Mouse (Mus musculus) intestine, embryonic 16.5 days (tissue): ENCODE results near the gene Baiap2. TPM values are rescaled to one million over a fixed set of nuclear protein-coding genes. Genes with fewer than 3 reads are reported as not detected.

ENCODE experiments used
- ATAC-seq: fragments of 200-750 bp; cut with Nextera tagmentation; 2 replicates; pipeline ENCODE4 v1.8.0; 2017; ENCODE audit warnings: moderate TSS enrichment, moderate library complexity
- H3K27ac ChIP-seq: fragments of 300-500 bp; sonication (generic); 2 replicates; pipeline ENCODE4 v1.5.1; 2014; ENCODE audit warnings: mild to moderate bottlenecking, low read length
- H3K27me3 ChIP-seq: fragments of 300-500 bp; sonication (generic); replicated peaks from 2 replicates; pipeline ENCODE4 v1.6.1; 2014; ENCODE audit warnings: low read length, control low read depth, mixed read lengths; ENCODE audit not compliant: control insufficient read depth, insufficient read depth
- H3K36me3 ChIP-seq: fragments of 300-500 bp; sonication (generic); 2 replicates; pipeline ENCODE4 v1.6.1; 2014; ENCODE audit warnings: low read length, control low read depth; ENCODE audit not compliant: control insufficient read depth, insufficient read depth
- H3K4me1 ChIP-seq: fragments of 300-500 bp; sonication (generic); 2 replicates; pipeline ENCODE4 v1.6.1; 2014; ENCODE audit warnings: low read length, control low read depth, mixed read lengths; ENCODE audit not compliant: control insufficient read depth, insufficient read depth
- H3K4me2 ChIP-seq: fragments of 300-500 bp; sonication (generic); 2 replicates; pipeline ENCODE4 v1.6.1; 2014; ENCODE audit warnings: low read depth, low read length, control low read depth
- H3K4me3 ChIP-seq: fragments of 300-500 bp; sonication (generic); 2 replicates; pipeline ENCODE4 v1.5.1; 2014; ENCODE audit warnings: mild to moderate bottlenecking, low read length
- H3K9ac ChIP-seq: fragments of 300-500 bp; sonication (generic); 2 replicates; pipeline ENCODE4 v1.6.1; 2014; ENCODE audit warnings: low read depth, low read length
- H3K9me3 ChIP-seq: fragments of 300-500 bp; sonication (generic); 2 replicates; pipeline ENCODE4 v1.6.1; 2016; ENCODE audit warnings: low read length, control low read depth; ENCODE audit not compliant: control insufficient read depth
- WGBS: fragments of 180-500 bp; shearing (Covaris S2); extraction: QIAGEN DNeasy Blood & Tissue Kit; methylation state at CpG from one replicate; pipeline ENCODE4 v1.1.7; 2014; 5-methylcytosine and 5-hydroxymethylcytosine counted together
- polyA plus RNA-seq: library from polyadenylated mRNA; unstranded; fragments of >200 nt; fragmentation: Nextera tagmentation; extraction: Ambion mirVana; gene quantifications from 2 replicates; pipeline ENCODE4 v1.2.1, GENCODE M21; 2015

Gene Baiap2
- polyA plus RNA-seq, 1 experiment from 2014 or later, result 11.8 TPM

GRCm38 (mm10) chr11:120022216-120022615 is 79.7 kb downstream of the Baiap2 start:
- no peak overlapping the region for H3K27ac ChIP-seq
- no peak overlapping the region for H3K9ac ChIP-seq
- WGBS, result 64% methylated on average over 8 of the region's 8 CpGs
- no peak overlapping the region for H3K4me2 ChIP-seq
- no peaks in the 10 kb centered on the region for H3K9me3 ChIP-seq
- no peak for ATAC-seq
- H3K36me3 ChIP-seq, result no peaks in the 10 kb centered on the region
- no peaks in the 10 kb centered on the region for H3K27me3 ChIP-seq
- no peaks in the 10 kb centered on the region for H3K4me1 ChIP-seq
- H3K4me3 ChIP-seq, result no peak overlapping the region

GRCm38 (mm10) chr11:120022841-120023240 is 80.3 kb downstream of the Baiap2 start:
- no peaks in the 10 kb centered on the region for H3K27me3 ChIP-seq
- H3K4me3 ChIP-seq, result no peak overlapping the region
- WGBS, result 64% methylated on average over 12 of the region's 12 CpGs
- H3K9ac ChIP-seq, result no peak overlapping the region
- no peak for ATAC-seq
- H3K27ac ChIP-seq, result no peak overlapping the region
- no peaks in the 10 kb centered on the region for H3K4me1 ChIP-seq
- no peaks in the 10 kb centered on the region for H3K36me3 ChIP-seq
- no peak overlapping the region for H3K4me2 ChIP-seq
- no peaks in the 10 kb centered on the region for H3K9me3 ChIP-seq

- WGBS, result 83% methylated on average over 3 of the region's 3 CpGs
Measured at GRCm38 (mm10) chr11:120026941-120027340, 84.4 kb downstream of the Baiap2 start.

GRCm38 (mm10) chr11:120028319-120029092 is 85.9 kb downstream of the Baiap2 start:
- no peak overlapping the region for H3K4me3 ChIP-seq
- WGBS, result 43% methylated on average over 18 of the region's 18 CpGs
- H3K4me2 ChIP-seq, result no peak overlapping the region
- H3K27me3 ChIP-seq, result no peaks in the 10 kb centered on the region
- H3K36me3 ChIP-seq, result no peaks in the 10 kb centered on the region
- peak; percentile 87 for ATAC-seq
- peak overlapping the region; percentile 33; the same call in 1 of the 2 replicates for H3K27ac ChIP-seq
- peaks cover 26% of the 10 kb centered on the region for H3K4me1 ChIP-seq
- H3K9ac ChIP-seq, result peak overlapping the region; percentile 2; the same call in 1 of the 2 replicates
- H3K9me3 ChIP-seq, result no peaks in the 10 kb centered on the region

More at GRCm38 (mm10) chr11:120026941-120027340, 84.4 kb downstream of the Baiap2 start:
- H3K9me3 ChIP-seq, result no peaks in the 10 kb centered on the region
- no peaks in the 10 kb centered on the region for H3K36me3 ChIP-seq
- no peak for ATAC-seq
- no peak overlapping the region for H3K27ac ChIP-seq
- no peak overlapping the region for H3K4me2 ChIP-seq
- H3K4me3 ChIP-seq, result no peak overlapping the region
- H3K9ac ChIP-seq, result no peak overlapping the region
- H3K27me3 ChIP-seq, result no peaks in the 10 kb centered on the region
- peaks cover 16% of the 10 kb centered on the region for H3K4me1 ChIP-seq

GRCm38 (mm10) chr11:120029431-120030144 is 87.0 kb downstream of the Baiap2 start:
- peak; percentile 12; the same call in 1 of the 2 replicates for ATAC-seq
- Histone ChIP-seq H3K9me3 (no peaks in the 10 kb centered on the region), H3K27me3 (no peaks in the 10 kb centered on the region), H3K4me2 (no peak overlapping the region), H3K4me1 (peaks cover 28% of the 10 kb centered on the region), H3K36me3 (no peaks in the 10 kb centered on the region), H3K27ac (no peak overlapping the region), H3K9ac (0 out of 2 replicates have a peak overlapping the region, but pooled peaks have one; percentile 10), H3K4me3 (no peak overlapping the region)
- WGBS, result 36% methylated on average over 9 of the region's 9 CpGs

- H3K27me3 ChIP-seq, result no peaks in the 10 kb centered on the region
- H3K36me3 ChIP-seq, result no peaks in the 10 kb centered on the region
- 25% methylated on average over 10 of the region's 10 CpGs for WGBS
- no peak overlapping the region for H3K4me2 ChIP-seq
- ATAC-seq, result peak; percentile 29; the same call in 1 of the 2 replicates
- H3K9ac ChIP-seq, result 0 out of 2 replicates have a peak overlapping the region, but pooled peaks have one; percentile 10
- H3K4me3 ChIP-seq, result no peak overlapping the region
- H3K4me1 ChIP-seq, result peaks cover 28% of the 10 kb centered on the region
- no peaks in the 10 kb centered on the region for H3K9me3 ChIP-seq
- no peak overlapping the region for H3K27ac ChIP-seq
Measured at GRCm38 (mm10) chr11:120030145-120030901, 87.8 kb downstream of the Baiap2 start.

- no peaks in the 10 kb centered on the region for H3K36me3 ChIP-seq
- no peaks in the 10 kb centered on the region for H3K9me3 ChIP-seq
- 0 out of 2 replicates have a peak overlapping the region, but pooled peaks have one; percentile 24 for H3K9ac ChIP-seq
- ATAC-seq, result no peak; the same call in 1 of the 2 replicates
- H3K4me2 ChIP-seq, result no peak overlapping the region
- no peaks in the 10 kb centered on the region for H3K27me3 ChIP-seq
- H3K4me3 ChIP-seq, result no peak overlapping the region
- H3K4me1 ChIP-seq, result peaks cover 28% of the 10 kb centered on the region
- H3K27ac ChIP-seq, result peak overlapping the region; percentile 39
- 38% methylated on average over 8 of the region's 8 CpGs for WGBS
Measured at GRCm38 (mm10) chr11:120032052-120032451, 89.5 kb downstream of the Baiap2 start.

GRCm38 (mm10) chr11:120033473-120033872 is 90.9 kb downstream of the Baiap2 start:
- Histone ChIP-seq H3K4me1 (peaks cover 24% of the 10 kb centered on the region), H3K27me3 (no peaks in the 10 kb centered on the region), H3K9ac (no peak overlapping the region), H3K27ac (peak overlapping the region; percentile 39), H3K9me3 (no peaks in the 10 kb centered on the region), H3K4me2 (no peak overlapping the region), H3K36me3 (no peaks in the 10 kb centered on the region), H3K4me3 (no peak overlapping the region)
- no peak for ATAC-seq
- 79% methylated on average over 3 of the region's 3 CpGs for WGBS

- Histone ChIP-seq H3K4me2 (no peak overlapping the region), H3K27ac (peak overlapping the region; percentile 63), H3K27me3 (no peaks in the 10 kb centered on the region), H3K4me1 (peaks cover 24% of the 10 kb centered on the region), H3K9me3 (no peaks in the 10 kb centered on the region), H3K36me3 (no peaks in the 10 kb centered on the region), H3K9ac (no peak overlapping the region), H3K4me3 (no peak overlapping the region)
- WGBS, result 34% methylated on average over 3 of the region's 3 CpGs
- ATAC-seq, result no peak
Measured at GRCm38 (mm10) chr11:120034306-120034705, 91.7 kb downstream of the Baiap2 start.
